Mouse (Mus musculus) megakaryocyte, embryonic 14.5 days (primary cell): Measurements from ENCODE around the gene Samd4b. TPM values are rescaled to one million over a fixed set of nuclear protein-coding genes. Genes with fewer than 3 reads are reported as not detected.

Source experiments
- H3K27me3 ChIP-seq: replicated peaks from 2 replicates; pipeline ENCODE3; 2012; ENCODE audit warnings: inconsistent platforms
- H3K36me3 ChIP-seq: replicated peaks from 2 replicates; pipeline ENCODE3; 2012; ENCODE audit warnings: low read length, inconsistent platforms, mixed read lengths
- H3K4me1 ChIP-seq: 2 replicates; pipeline ENCODE4 v1.6.1; 2012; ENCODE audit warnings: inconsistent platforms
- H3K4me3 ChIP-seq: replicated peaks from 2 replicates; pipeline ENCODE3; 2012; ENCODE audit warnings: moderate library complexity, mild to moderate bottlenecking, inconsistent platforms
- H3K9me3 ChIP-seq: 2 replicates; pipeline ENCODE4 v1.6.1; 2012; ENCODE audit warnings: inconsistent platforms
- FLI1 ChIP-seq: IDR thresholded peaks from 2 replicates; pipeline ENCODE4 v1.6.1; 2012; ENCODE audit warnings: low read length, inconsistent platforms, mixed read lengths
- GATA1 ChIP-seq: IDR thresholded peaks from 3 replicates; pipeline ENCODE4 v1.6.1; 2012; ENCODE audit warnings: mixed read lengths, low read length, inconsistent platforms, borderline replicate concordance
- polyA plus RNA-seq: library from polyadenylated mRNA; stranded (reverse); fragments of >175 nt; gene quantifications from 2 replicates; pipeline ENCODE4 v1.2.3, GENCODE M21; 2012; ENCODE audit warnings: low replicate concordance; ENCODE audit not compliant: insufficient read depth

Samd4b gene
- polyA plus RNA-seq, 1 experiment, result 125 TPM

DNA sequence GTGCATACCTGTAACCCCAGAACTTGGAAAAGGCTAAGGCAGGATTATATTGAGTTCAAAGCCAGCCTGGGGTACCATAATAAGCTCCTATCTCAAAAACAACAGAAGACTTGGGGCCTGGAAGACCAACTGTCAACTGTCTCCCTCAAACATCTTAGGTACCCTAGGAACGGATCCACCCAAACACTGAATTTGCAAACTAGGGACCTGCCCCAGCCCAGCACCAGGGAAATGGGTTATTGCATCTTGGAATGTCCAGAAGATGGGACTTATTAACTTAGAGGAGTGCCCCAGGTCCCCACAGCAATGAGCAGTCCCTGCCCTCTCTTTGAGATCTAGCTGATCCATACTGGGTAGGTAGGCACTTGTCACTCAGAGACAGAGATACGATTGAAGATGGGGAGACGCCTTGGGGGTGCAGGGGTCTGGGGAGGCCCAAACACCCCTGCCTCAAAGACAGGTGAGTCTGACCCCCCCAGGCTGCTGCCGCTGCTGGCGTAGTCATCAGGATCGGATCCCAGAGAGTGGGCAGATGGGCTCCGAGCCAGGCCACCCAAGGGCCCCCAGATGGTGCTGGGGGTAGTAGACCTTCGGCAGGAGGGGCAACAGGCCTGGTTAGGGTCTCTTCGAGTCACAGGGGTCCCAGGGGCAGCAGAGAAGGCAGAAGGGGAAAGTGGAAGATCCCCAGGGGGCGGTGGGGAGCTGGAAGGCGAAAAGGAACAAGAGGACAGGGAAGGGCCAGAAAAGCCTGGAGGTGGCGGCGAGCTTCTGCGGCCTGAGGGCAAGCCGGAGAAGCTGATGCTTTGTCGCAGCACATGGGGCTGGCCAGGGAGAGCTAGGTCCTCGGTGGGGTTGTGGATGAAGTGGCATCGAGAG is 220.5 kb downstream of the Samd4b start:
- Histone ChIP-seq H3K27me3 (no peaks in the 10 kb centered on the region), H3K4me3 (peak overlapping the region; percentile 96), H3K4me1 (peaks cover 69% of the 10 kb centered on the region), H3K9me3 (no peaks in the 10 kb centered on the region), H3K36me3 (peaks cover 24% of the 10 kb centered on the region)
- no peak for TF ChIP-seq GATA1
- TF ChIP-seq FLI1, result no peak

DNA sequence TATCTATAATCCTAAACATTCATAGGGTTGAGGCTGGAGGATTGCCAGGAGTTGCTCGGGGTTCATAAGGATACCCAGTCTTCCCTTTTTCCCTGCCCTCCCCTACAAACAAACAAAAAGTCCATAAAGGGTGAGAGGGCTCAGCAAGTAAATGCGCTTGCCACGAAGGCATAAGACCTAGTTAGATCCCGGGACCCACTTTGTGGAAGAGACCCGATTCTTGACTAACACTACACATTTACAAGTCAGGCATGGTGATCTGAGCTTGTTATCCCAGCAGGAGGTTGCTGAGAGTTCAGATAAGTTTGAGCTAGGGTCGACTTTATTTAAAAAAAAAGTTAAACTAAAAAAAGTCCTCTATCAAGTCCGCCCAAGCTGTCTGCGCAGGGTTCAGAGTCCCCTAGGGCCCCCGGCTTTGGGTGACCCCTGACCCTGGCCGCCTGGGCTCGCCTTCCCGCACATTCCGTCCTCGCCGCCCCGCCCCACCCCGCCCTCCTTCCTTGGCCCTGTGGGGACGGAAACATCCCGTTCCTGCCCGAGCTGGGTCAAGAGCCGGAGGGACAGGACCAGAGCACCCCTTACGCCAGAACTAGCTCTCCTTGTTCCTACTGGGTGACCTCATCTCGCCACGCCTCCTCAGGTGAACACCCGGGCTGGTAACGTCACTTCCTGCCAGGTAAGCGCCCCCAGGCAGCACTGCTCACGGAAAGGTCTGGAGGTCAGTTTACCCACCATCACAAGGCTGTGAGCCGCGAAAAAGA is 221.8 kb downstream of the Samd4b start:
- Histone ChIP-seq H3K4me1 (peaks cover 69% of the 10 kb centered on the region), H3K9me3 (no peaks in the 10 kb centered on the region), H3K27me3 (peaks cover 4% of the 10 kb centered on the region), H3K4me3 (peak overlapping the region; percentile 96), H3K36me3 (peaks cover 24% of the 10 kb centered on the region)
- TF ChIP-seq FLI1, result no peak
- no peak for TF ChIP-seq GATA1

DNA sequence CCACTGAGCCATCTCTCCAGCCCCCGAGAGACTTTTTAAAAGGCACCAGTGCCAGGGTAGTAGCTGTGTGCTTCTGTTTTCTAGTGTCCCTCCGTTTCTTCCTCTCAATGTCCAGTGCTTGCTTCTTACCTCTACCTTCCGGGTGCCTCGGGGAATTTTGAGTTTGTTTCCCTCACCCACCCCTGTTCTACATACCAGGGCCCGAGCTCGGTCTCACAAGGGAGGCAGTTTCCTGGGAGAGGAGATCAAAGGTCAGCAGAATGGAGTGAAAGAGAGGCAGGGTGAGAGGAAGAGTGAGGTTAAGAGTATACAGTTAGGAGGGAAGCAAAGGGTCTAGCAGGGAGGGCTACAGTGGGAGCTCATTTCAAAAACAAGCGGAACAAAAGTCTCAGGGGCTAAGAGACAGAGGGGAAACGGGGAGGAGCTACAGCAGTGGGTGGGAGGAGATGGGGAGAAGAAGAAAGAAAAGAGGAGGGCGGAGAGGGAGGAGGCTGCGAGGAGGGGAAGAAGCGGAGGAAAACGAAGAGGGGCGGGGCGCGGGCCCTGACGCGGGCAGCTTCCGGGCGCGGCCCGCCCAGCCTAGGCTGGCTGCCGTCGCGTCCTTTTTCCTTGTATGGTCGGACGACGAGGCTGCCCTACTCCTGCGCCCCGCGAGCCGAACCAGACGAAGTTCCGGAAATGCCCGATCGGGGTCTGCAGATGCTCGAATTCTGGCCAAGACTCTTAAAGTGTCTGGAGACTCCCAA is 222.6 kb downstream of the Samd4b start:
- H3K27me3 ChIP-seq, result peaks cover 12% of the 10 kb centered on the region
- H3K4me1 ChIP-seq, result peaks cover 71% of the 10 kb centered on the region
- no peak for TF ChIP-seq GATA1
- no peak for TF ChIP-seq FLI1
- H3K4me3 ChIP-seq, result peak overlapping the region; percentile 96
- H3K9me3 ChIP-seq, result no peaks in the 10 kb centered on the region
- H3K36me3 ChIP-seq, result peaks cover 25% of the 10 kb centered on the region

DNA sequence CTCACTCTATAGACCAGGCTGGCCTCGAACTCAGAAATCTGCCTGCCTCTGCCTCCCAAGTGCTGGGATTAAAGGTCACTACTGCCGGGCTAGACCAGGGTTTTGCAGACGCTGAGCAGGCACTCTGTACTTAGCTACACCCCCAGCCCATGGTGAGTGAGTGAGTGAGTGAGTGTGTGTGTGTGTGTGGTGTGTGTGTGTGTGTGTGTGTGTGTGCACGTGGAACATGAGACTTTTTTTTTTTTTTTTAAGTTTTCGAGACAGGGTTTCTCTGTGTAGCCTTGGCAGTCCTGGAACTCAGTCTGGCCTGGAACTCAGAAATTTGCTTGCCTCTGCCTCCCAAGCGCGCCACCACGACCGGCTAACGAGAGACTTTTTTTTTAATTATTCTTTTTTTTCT is 223.3 kb downstream of the Samd4b start:
- Histone ChIP-seq H3K4me1 (peaks cover 71% of the 10 kb centered on the region), H3K9me3 (no peaks in the 10 kb centered on the region), H3K36me3 (peaks cover 32% of the 10 kb centered on the region), H3K4me3 (peak overlapping the region; percentile 96), H3K27me3 (peaks cover 19% of the 10 kb centered on the region)
- TF ChIP-seq GATA1 (no peak), FLI1 (no peak)

DNA sequence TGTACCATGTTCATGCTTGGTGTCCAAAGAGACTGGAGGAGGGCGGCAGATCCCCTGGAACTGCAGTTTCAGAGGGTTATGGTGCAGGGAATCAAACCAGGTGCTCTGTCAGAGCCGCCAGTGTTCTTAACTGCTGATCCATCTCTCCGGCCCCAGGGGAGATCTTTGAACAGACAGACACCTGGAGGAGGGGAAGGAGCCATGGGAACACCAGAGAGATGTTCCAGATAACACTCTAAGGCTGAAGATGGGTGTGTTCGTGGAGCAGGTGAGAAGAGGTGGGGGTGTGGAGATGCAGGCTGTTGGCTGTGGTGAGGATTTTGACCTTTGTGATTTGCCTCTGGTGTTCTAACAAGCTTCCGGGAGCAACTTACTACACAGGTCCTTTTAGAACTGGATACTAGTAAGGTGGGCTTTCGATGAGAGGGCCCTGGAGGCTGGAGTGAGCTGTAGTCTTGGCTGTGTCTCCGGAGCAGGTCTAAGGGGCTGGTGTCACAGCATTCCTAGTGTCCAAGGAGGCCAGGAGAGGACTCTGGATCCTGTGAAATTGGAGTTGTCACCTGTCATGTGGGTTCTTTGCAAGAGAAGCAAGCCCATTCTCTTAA is 224.0 kb downstream of the Samd4b start:
- Histone ChIP-seq H3K9me3 (no peaks in the 10 kb centered on the region), H3K36me3 (peaks cover 34% of the 10 kb centered on the region), H3K4me3 (peak overlapping the region; percentile 75), H3K4me1 (peaks cover 68% of the 10 kb centered on the region), H3K27me3 (peaks cover 21% of the 10 kb centered on the region)
- TF ChIP-seq FLI1 (no peak), GATA1 (no peak)

DNA sequence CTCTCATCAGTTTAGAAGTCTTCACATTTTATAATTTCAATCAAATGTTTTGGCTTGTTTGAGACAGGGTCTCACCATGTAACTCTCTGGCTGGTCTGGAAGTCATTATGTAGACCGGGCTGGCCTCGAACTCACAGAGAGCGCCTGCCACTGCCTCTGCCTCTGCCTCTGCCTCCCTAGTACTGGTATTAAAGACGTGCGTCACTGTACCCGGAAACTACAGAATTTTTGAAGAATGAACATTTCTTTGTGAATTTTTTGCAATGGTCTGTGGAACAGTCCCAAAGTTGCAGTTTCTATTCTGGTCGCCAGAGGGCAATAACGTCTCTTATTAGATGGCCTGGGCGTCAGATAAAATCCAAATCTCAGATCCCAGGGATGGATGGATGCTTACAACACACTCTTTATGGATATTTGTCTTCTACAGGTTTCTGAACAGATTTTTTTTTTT is 224.8 kb downstream of the Samd4b start:
- Histone ChIP-seq H3K4me3 (peak overlapping the region; percentile 94), H3K27me3 (peaks cover 29% of the 10 kb centered on the region), H3K4me1 (peaks cover 70% of the 10 kb centered on the region), H3K36me3 (peaks cover 36% of the 10 kb centered on the region), H3K9me3 (no peaks in the 10 kb centered on the region)
- TF ChIP-seq GATA1, result no peak
- no peak for TF ChIP-seq FLI1

DNA sequence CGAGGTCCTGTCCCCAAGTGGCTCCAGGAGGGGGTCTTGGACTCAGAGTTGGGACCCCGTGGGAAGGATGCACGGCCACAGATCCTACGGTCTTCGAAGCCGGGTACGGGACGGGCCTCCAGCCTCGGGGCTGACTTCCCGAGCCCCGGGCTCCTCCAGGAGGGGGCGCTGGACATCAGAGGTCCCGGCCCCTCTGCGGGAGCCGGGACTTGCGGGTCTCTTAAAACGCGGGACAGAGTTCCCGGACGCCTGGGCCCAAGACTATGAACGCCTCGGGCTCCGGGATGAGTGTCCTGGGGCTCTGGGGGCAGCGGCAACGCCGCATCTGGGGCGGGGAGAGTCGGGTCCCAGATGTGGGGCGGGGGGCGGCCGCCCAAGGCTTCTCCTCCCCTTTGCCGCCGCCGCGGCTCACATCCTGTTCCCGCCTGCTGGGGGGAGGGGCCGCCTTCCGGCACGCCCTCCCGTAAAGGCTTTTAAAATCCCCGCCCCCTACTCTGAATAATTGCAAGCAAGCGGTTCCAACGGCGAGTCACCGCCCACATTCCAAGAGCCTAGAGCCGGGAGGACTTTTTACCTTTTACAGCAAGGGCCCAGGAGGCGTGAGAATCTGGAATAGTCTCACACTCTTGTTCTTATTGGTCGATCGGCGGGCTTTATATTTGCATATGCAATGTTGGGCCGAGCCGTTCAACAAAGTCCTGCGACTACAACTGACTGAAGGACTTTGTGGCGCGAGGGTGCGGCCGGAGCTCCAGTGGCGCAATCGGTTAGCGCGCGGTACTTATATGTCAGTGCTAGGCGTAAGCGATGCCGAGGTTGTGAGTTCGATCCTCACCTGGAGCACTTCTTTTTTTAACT is 225.5 kb downstream of the Samd4b start, which contains the start of gene Plekhg2:
Gene Plekhg2 (minus strand): TSS at position 349 of the 858 bp plus-strand sequence.
- H3K36me3 ChIP-seq, result peaks cover 36% of the 10 kb centered on the region
- peaks cover 32% of the 10 kb centered on the region for H3K27me3 ChIP-seq
- no peaks in the 10 kb centered on the region for H3K9me3 ChIP-seq
- peaks cover 70% of the 10 kb centered on the region for H3K4me1 ChIP-seq
- H3K4me3 ChIP-seq, result peak within 1 kb of the TSS; percentile 94
- no peak for TF ChIP-seq GATA1
- peak; percentile 76; the same call in 1 of the 2 replicates for TF ChIP-seq FLI1

DNA sequence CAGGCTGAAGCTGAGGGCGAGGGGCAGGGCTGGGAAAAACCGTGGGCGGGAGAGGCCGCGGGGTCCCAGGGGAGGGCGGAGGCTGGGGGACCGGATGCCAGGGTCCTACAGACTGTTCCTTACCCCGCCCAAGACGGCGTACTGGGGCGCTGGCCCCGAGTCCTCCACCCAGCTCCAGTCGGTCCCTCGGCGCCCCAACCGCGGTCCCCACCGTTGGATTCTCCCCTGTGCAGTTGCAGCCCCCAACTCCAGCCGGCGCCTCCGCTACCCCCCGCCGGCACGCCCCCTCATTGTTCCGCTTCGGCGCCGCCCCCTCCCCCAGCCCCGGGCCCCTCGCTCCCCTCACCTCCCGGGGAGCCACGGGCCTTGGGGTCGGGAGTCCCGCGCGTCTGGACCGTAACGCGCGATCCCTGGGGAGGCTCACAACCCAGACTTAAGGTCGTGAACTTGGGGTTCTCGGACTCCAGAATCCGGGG is 226.4 kb downstream of the Samd4b start:
- H3K4me1 ChIP-seq, result peaks cover 64% of the 10 kb centered on the region
- peak overlapping the region; percentile 94 for H3K4me3 ChIP-seq
- TF ChIP-seq GATA1, result no peak
- TF ChIP-seq FLI1, result no peak
- H3K36me3 ChIP-seq, result peaks cover 38% of the 10 kb centered on the region
- peaks cover 33% of the 10 kb centered on the region for H3K27me3 ChIP-seq
- no peaks in the 10 kb centered on the region for H3K9me3 ChIP-seq
